ENCODE assay signal across 9 mouse cellular contexts in the genomic region with DNA sequence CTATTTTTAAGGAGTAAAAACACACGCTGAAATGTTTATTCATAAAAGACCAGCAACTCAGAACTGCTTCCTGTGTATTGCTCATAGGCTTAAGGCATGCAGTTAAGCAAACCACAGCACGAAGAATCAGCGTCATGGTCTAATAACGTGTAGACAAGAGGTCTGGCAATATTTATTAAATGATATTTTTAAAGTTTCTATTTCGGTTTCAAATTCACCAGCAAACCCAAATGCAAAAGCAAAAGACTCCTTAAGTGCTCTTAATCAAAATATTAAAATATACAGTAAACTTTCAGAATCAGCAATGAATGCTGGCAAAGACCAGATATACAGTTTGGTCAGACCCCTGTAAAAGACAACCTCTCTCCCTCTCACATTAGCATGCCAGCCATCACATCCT. TPM values are rescaled to one million over a fixed set of nuclear protein-coding genes. Genes with fewer than 3 reads are reported as not detected.
A peak's percentile ranks its signal among the peaks of the same experiment; 100 is the strongest.
DNase-seq lines count a peak whose midpoint lies in the region; ATAC-seq and TF ChIP-seq lines count a peak whose summit lies in the region.
"Had no signal": no experiment of that assay in that cellular context is flagged by ENCODE, and none has a peak within 500 bp of the region (broad histone marks: within the 10 kb centered on the region; RNA-seq: fewer than 3 reads in every experiment).

No protein-coding gene starts in this region.

- no peak for TF ChIP-seq CTCF in MEL (IDR thresholded peaks at IDR 0.05 in 2 of 3, conservative IDR thresholded peaks at IDR 0.05 in 1 of 3; ENCODE audit: control insufficient read depth in 1 of 3, insufficient read depth in 1 of 3, low read depth in 2 of 3, low read length in 3 of 3, poor library complexity in 1 of 3, severe bottlenecking in 1 of 3)

- H3K36me3 ChIP-seq in heart, embryonic 12.5 days, result peaks cover 5% of the 10 kb centered on the region
- H3K36me3 ChIP-seq in MEL (ENCODE audit: control insufficient read depth in 1 of 2, insufficient read depth in 2 of 2, low read length in 2 of 2), result peaks cover 0 to 33% of the 10 kb centered on the region in 2 experiments; a peak in 2 of 4 replicates
- H3K36me3 ChIP-seq in hindbrain, embryonic 13.5 days, result no peaks in the 10 kb centered on the region; the same call in 1 of the 2 replicates
- H3K36me3 ChIP-seq in midbrain, embryonic 12.5 days, result no peaks in the 10 kb centered on the region
- H3K36me3 ChIP-seq: G1E had no signal

- ATAC-seq in heart, embryonic 12.5 days (ENCODE audit: insufficient number of reproducible peaks, low FRiP score), result no peak
- no peak for ATAC-seq in hindbrain, embryonic 13.5 days (ENCODE audit: low FRiP score)
- ATAC-seq in midbrain, embryonic 12.5 days (ENCODE audit: low FRiP score, low read depth), result no peak

- DNase-seq in heart, postnatal 10 days, result no peak
- DNase-seq in MEL (ENCODE audit: low read depth, low spot score), result peak; percentile 60
- no peak for DNase-seq in left cerebral cortex, postnatal 14 days (ENCODE audit: low spot score in 2 of 2)
- DNase-seq in kidney, postnatal 10 days, result no peak
- no peak for DNase-seq in adipocyte (ENCODE audit: low spot score)

- H3K27me3 ChIP-seq in heart, embryonic 12.5 days (replicated peaks), result no peaks in the 10 kb centered on the region
- no peaks in the 10 kb centered on the region for H3K27me3 ChIP-seq in MEL (ENCODE audit: control insufficient read depth in 1 of 2, insufficient read depth in 2 of 2, low read length in 2 of 2)
- H3K27me3 ChIP-seq in hindbrain, embryonic 13.5 days, result no peaks in the 10 kb centered on the region
- peaks cover 4% of the 10 kb centered on the region; the same call in 1 of the 2 replicates for H3K27me3 ChIP-seq in midbrain, embryonic 12.5 days

- H3K4me2 ChIP-seq in heart, embryonic 12.5 days, result peak overlapping the region; percentile 67
- H3K4me2 ChIP-seq in hindbrain, embryonic 13.5 days, result peak overlapping the region; percentile 54
- peak overlapping the region; percentile 57 for H3K4me2 ChIP-seq in midbrain, embryonic 12.5 days (replicated peaks)

- H3K27ac ChIP-seq in heart, embryonic 12.5 days (ENCODE audit: poor library complexity, severe bottlenecking), result no peak overlapping the region
- H3K27ac ChIP-seq in MEL (ENCODE audit: control insufficient read depth, low read depth, low read length), result peak overlapping the region; percentile 40; the same call in 1 of the 2 replicates
- H3K27ac ChIP-seq in hindbrain, embryonic 13.5 days, result no peak overlapping the region
- H3K27ac ChIP-seq in midbrain, embryonic 12.5 days (replicated peaks), result no peak overlapping the region

- 65% methylated on average over 5 of the region's 5 CpGs for WGBS in heart, embryonic 12.5 days
- WGBS in hindbrain, embryonic 13.5 days, result 78% methylated on average over 5 of the region's 5 CpGs
- WGBS in midbrain, embryonic 12.5 days, result 79% methylated on average over 5 of the region's 5 CpGs

- TF ChIP-seq POLR2A in MEL (IDR thresholded peaks at IDR 0.05; ENCODE audit: control insufficient read depth in 1 of 2, insufficient read depth in 1 of 2, low read depth in 1 of 2, low read length in 2 of 2, poor library complexity in 1 of 2), result no peak

- H3K4me1 ChIP-seq in heart, embryonic 12.5 days (replicated peaks), result peaks cover 16% of the 10 kb centered on the region; the same call in 1 of the 2 replicates
- peaks cover 15 to 24% of the 10 kb centered on the region in 2 experiments for H3K4me1 ChIP-seq in MEL (ENCODE audit: control insufficient read depth in 1 of 2, insufficient read depth in 2 of 2, low read length in 2 of 2)
- H3K4me1 ChIP-seq in hindbrain, embryonic 13.5 days (replicated peaks), result peaks cover 25% of the 10 kb centered on the region
- 0 out of 2 replicates have a peak, but pooled peaks cover 4% of the 10 kb centered on the region for H3K4me1 ChIP-seq in midbrain, embryonic 12.5 days

- TF ChIP-seq RAD21 in MEL (IDR thresholded peaks at IDR 0.05; ENCODE audit: low read depth, low read length), result no peak

- no peaks in the 10 kb centered on the region for H3K9me3 ChIP-seq in heart, embryonic 12.5 days (replicated peaks)
- H3K9me3 ChIP-seq in MEL (replicated peaks; ENCODE audit: insufficient read depth, low read length), result no peaks in the 10 kb centered on the region
- no peaks in the 10 kb centered on the region for H3K9me3 ChIP-seq in hindbrain, embryonic 13.5 days
- no peaks in the 10 kb centered on the region for H3K9me3 ChIP-seq in midbrain, embryonic 12.5 days
- H3K9me3 ChIP-seq: G1E had no signal

- H3K4me3 ChIP-seq in heart, embryonic 12.5 days, result peak overlapping the region; percentile 93
- peak overlapping the region; percentile 88 to 99 for H3K4me3 ChIP-seq in MEL (ENCODE audit: control insufficient read depth in 1 of 2, insufficient read depth in 1 of 2, low read depth in 2 of 2, low read length in 2 of 2)
- peak overlapping the region; percentile 66 for H3K4me3 ChIP-seq in hindbrain, embryonic 13.5 days
- peak overlapping the region; percentile 64 for H3K4me3 ChIP-seq in midbrain, embryonic 12.5 days

- peak overlapping the region; percentile 92; the same call in 1 of the 2 replicates for H3K9ac ChIP-seq in heart, embryonic 12.5 days
- H3K9ac ChIP-seq in MEL (ENCODE audit: control insufficient read depth, low read depth, low read length, poor library complexity, severe bottlenecking), result peak overlapping the region; percentile 90
- no peak overlapping the region for H3K9ac ChIP-seq in hindbrain, embryonic 13.5 days
- no peak overlapping the region for H3K9ac ChIP-seq in midbrain, embryonic 12.5 days (replicated peaks)

- intact Hi-C loops in heart, postnatal 10 days (cut with DNase I), result loop anchor here (5.0 kb wide), 1 partner anchor 42 kb away; no protein-coding TSS in a partner anchor
- intact Hi-C loops in left cerebral cortex, postnatal 14 days (cut with DNase I), result no loop called here

- peaks cover 15% of the 10 kb centered on the region for H3K79me2 ChIP-seq in MEL (ENCODE audit: control insufficient read depth, insufficient read depth, low read length, poor library complexity)

- TF ChIP-seq EP300 in MEL (IDR thresholded peaks at IDR 0.05; ENCODE audit: low read depth in 1 of 2, low read length in 2 of 2), result no peak

TF ChIP-seq in MEL, 35 proteins besides CTCF, POLR2A, EP300 and RAD21:
- TF ChIP-seq POLR2AphosphoS2 (IDR thresholded peaks at IDR 0.05; ENCODE audit: low read length) (no peak), ELF1 (IDR thresholded peaks at IDR 0.05; ENCODE audit: low read depth, low read length) (no peak), MYB (IDR thresholded peaks at IDR 0.05; ENCODE audit: low read depth, low read length) (no peak), ZNF384 (IDR thresholded peaks at IDR 0.05; ENCODE audit: low read depth, low read length) (no peak), SMC3 (IDR thresholded peaks at IDR 0.05; ENCODE audit: low read depth, low read length) (no peak), HCFC1 (IDR thresholded peaks at IDR 0.05; ENCODE audit: low read depth, low read length) (no peak)

RNA-seq across cellular contexts. Expression of a gene that starts 1.0 kb away (rescaled TPM):
- polyA plus RNA-seq in heart, embryonic 12.5 days (2016; fragmentation: Nextera tagmentation; extraction: Ambion mirVana), result 50.5 and 50.7 TPM in 2 replicates
- 10 to 100 TPM; 39.9 to 40.4 TPM for total RNA-seq in heart, postnatal 10 days (2021)
- 61.2 and 62.4 TPM in 2 replicates for total RNA-seq in MEL (2012; rRNA removed)
- 10 to 100 TPM in 1 of 2 experiments, not detected in 1; 49.5 TPM for polyA plus RNA-seq in MEL (2012; ENCODE audit: insufficient read depth in 1 of 2, insufficient read length in 2 of 2, low read depth in 1 of 2, low replicate concordance in 2 of 2, missing spikeins in 1 of 2)
- polyA plus RNA-seq in hindbrain, embryonic 13.5 days (2015; fragmentation: Nextera tagmentation; extraction: Ambion mirVana), result 79.5 and 80.8 TPM in 2 replicates
- polyA plus RNA-seq in midbrain, embryonic 12.5 days (2016; fragmentation: Nextera tagmentation; extraction: Ambion mirVana), result 41.1 and 47.0 TPM in 2 replicates
- 10 to 100 TPM; 91.0 to 98.4 TPM for total RNA-seq in left cerebral cortex, postnatal 14 days (2021)

Comparison
In these comparisons a context has a peak if more than half of its experiments do, and no peak if none do; other contexts are left out.
1. H3K9ac ChIP-seq: peak in heart, embryonic 12.5 days (single experiment) and MEL (single experiment); none in hindbrain, embryonic 13.5 days (single experiment) and midbrain, embryonic 12.5 days (single experiment).
2. Peak in every context shown above with its lines, with median percentiles within 50 percentile points of each other: H3K4me2 ChIP-seq and H3K4me3 ChIP-seq.